Comparison of ENCODE assay signal across 22 mouse cellular contexts in the genomic region with DNA sequence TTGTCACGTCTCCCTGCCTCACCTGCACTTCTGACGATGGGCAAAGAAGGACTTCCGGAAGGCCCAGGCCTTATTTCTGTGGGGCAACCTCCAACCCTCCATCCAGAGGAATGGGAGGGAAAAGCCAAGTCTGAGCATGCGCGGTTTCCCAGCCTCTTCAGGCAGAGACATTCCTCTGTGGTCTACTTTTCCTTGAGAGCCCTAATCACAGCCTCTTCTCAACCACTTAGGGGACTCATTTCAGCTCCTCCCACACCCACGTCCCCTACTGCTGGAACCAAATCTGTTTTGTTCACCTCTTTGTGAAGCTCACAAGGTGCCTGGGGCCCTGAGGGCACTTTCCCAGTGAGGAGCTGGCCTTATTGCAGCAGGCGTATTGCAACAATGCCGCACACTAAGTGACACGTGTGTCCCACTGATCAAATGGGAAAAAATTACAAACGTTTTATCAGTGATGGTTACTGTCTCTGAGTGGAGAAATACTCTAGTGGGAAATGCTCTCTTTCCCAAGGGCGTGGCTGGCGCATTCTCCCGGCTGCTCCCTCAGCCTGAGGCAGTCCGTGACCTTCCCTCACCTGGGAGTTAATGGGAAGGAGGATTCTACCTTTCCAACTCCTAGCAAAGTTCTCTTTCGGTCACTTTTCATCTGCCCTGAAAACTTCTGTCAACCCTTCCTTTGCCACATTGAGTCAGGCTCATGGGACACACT. TPM values are rescaled to one million over a fixed set of nuclear protein-coding genes. Genes with fewer than 3 reads are reported as not detected.
DNase-seq lines count a peak whose midpoint lies in the region; ATAC-seq and TF ChIP-seq lines count a peak whose summit lies in the region.
"Had no signal": no experiment of that assay in that cellular context is flagged by ENCODE, and none has a peak within 500 bp of the region (broad histone marks: within the 10 kb centered on the region; RNA-seq: fewer than 3 reads in every experiment).

No protein-coding gene starts in this region.

- no peaks in the 10 kb centered on the region for H3K9me3 ChIP-seq in lung, embryonic 15.5 days
- H3K9me3 ChIP-seq in hindbrain, postnatal 0 days (ENCODE audit: low read length), result no peaks in the 10 kb centered on the region
- H3K9me3 ChIP-seq: G1E; heart, embryonic 15.5 days; limb, embryonic 15.5 days; midbrain, embryonic 10.5 days had no signal

- H3K9ac ChIP-seq in lung, embryonic 15.5 days, result no peak overlapping the region
- H3K9ac ChIP-seq in hindbrain, postnatal 0 days (replicated peaks; ENCODE audit: low read length), result no peak overlapping the region
- H3K9ac ChIP-seq: heart, embryonic 15.5 days; limb, embryonic 15.5 days; liver, postnatal 0 days had no signal

- peak overlapping the region; percentile 11 for H3K4me2 ChIP-seq in lung, embryonic 15.5 days
- H3K4me2 ChIP-seq in hindbrain, postnatal 0 days (ENCODE audit: low read depth, low read length), result no peak overlapping the region
- H3K4me2 ChIP-seq: heart, embryonic 15.5 days; limb, embryonic 15.5 days had no signal

- peaks cover 24% of the 10 kb centered on the region for H3K4me1 ChIP-seq in lung, embryonic 15.5 days
- H3K4me1 ChIP-seq in hindbrain, postnatal 0 days (ENCODE audit: insufficient read depth, low read length), result no peaks in the 10 kb centered on the region
- H3K4me1 ChIP-seq: limb, embryonic 15.5 days had no signal

- no peaks in the 10 kb centered on the region for H3K27me3 ChIP-seq in lung, embryonic 15.5 days
- no peaks in the 10 kb centered on the region for H3K27me3 ChIP-seq in hindbrain, postnatal 0 days (ENCODE audit: insufficient read depth, low read length)
- H3K27me3 ChIP-seq: heart, embryonic 15.5 days; limb, embryonic 15.5 days had no signal

- peak; percentile 79 for ATAC-seq in lung, embryonic 15.5 days (ENCODE audit: borderline replicate concordance, extremely low read depth, low FRiP score, low TSS enrichment)
- no peak for ATAC-seq in hindbrain, postnatal 0 days
- ATAC-seq: hindbrain, embryonic 16.5 days; liver, postnatal 0 days had no signal

- peak overlapping the region; percentile 93 for H3K27ac ChIP-seq in lung, embryonic 15.5 days
- no peak overlapping the region for H3K27ac ChIP-seq in hindbrain, postnatal 0 days
- H3K27ac ChIP-seq: heart, embryonic 15.5 days; layer of hippocampus, adult 2 months; limb, embryonic 15.5 days; midbrain, embryonic 10.5 days had no signal

- WGBS in lung, embryonic 15.5 days, result 62% methylated on average over 15 of the region's 15 CpGs
- WGBS in hindbrain, postnatal 0 days, result 73% methylated on average over 15 of the region's 15 CpGs

- H3K36me3 ChIP-seq in lung, embryonic 15.5 days, result no peaks in the 10 kb centered on the region
- no peaks in the 10 kb centered on the region for H3K36me3 ChIP-seq in hindbrain, postnatal 0 days (ENCODE audit: insufficient read depth, low read length)
- H3K36me3 ChIP-seq: G1E; heart, embryonic 15.5 days; limb, embryonic 15.5 days; midbrain, embryonic 10.5 days had no signal

- TF ChIP-seq CTCF in hindbrain, postnatal 0 days (IDR thresholded peaks at IDR 0.05; ENCODE audit: low read depth), result no peak

- DNase-seq in R1 (ENCODE audit: low read depth, low spot score) (peak; percentile 97), liver (no peak)
- DNase-seq in fat pad, adult 2 months (ENCODE audit: extremely low read depth, low read depth, low spot score), result peak; percentile 33
- peak; percentile 73 to 85 for DNase-seq in lung, postnatal 4 days
- no peak for DNase-seq in spleen, adult 12 weeks (ENCODE audit: low spot score)
- DNase-seq in gastrocnemius, adult 8-10 months (ENCODE audit: low spot score in 2 of 2), result no peak
- DNase-seq in hindbrain, postnatal 0 days (ENCODE audit: low spot score), result no peak
- DNase-seq: cerebellum, adult 8-10 months; gastrocnemius, postnatal 25 days; heart, postnatal 4 days; kidney, adult 2 months; kidney, postnatal 10 days; liver, postnatal 0 days; retina, postnatal 1 day had no signal

- no peak overlapping the region for H3K4me3 ChIP-seq in lung, embryonic 15.5 days
- H3K4me3 ChIP-seq in hindbrain, postnatal 0 days (ENCODE audit: low read length), result no peak overlapping the region
- H3K4me3 ChIP-seq: heart, embryonic 15.5 days; layer of hippocampus, adult 2 months; limb, embryonic 15.5 days; midbrain, embryonic 10.5 days had no signal

RNA-seq across cellular contexts. Expression of a gene that starts 27.4 kb away (rescaled TPM):
- 15.3 and 16.5 TPM in 2 replicates for polyA plus RNA-seq in lung, embryonic 15.5 days (2015; fragmentation: Nextera tagmentation; extraction: Ambion mirVana)
- total RNA-seq in gastrocnemius, adult 8-10 months (2022), result under 1 TPM in 1 of 4 experiments, not detected in 3; 0.34 TPM
- 0.14 and 0.68 TPM in 2 replicates for total RNA-seq in hindbrain, postnatal 0 days (2014; rRNA removed)
- polyA plus RNA-seq in hindbrain, postnatal 0 days (2015; fragmentation: Nextera tagmentation; extraction: Ambion mirVana), result 0.51 and 0.96 TPM in 2 replicates
- total RNA-seq: layer of hippocampus, adult 2 months; left cerebral cortex, postnatal 36 days had no signal
- polyA plus RNA-seq: G1E had no signal

Comparison
In these comparisons a context has a peak if more than half of its experiments do, and no peak if none do; other contexts are left out.
1. DNase-seq: peak in R1 (single experiment), fat pad, adult 2 months (single experiment) and lung, postnatal 4 days (2 of 2); none in spleen, adult 12 weeks (single experiment), liver (single experiment), gastrocnemius, adult 8-10 months (0 of 2) and hindbrain, postnatal 0 days (single experiment).